Mouse (Mus musculus) gonadal fat pad, adult 2 months (tissue): ENCODE results near the gene Ms4a10. TPM values are rescaled to one million over a fixed set of nuclear protein-coding genes. Genes with fewer than 3 reads are reported as not detected.

ENCODE experiments used
- DNase-seq: peaks from one replicate; pipeline ENCODE4 v3.0.0-alpha.2; 2012; ENCODE audit warnings: low read depth
- polyA plus RNA-seq: library from polyadenylated mRNA; depleted of rRNA; stranded (reverse); fragments of >200 nt; gene quantifications from 2 replicates; pipeline ENCODE4 v1.2.3, GENCODE M21; 2012; rRNA removed

Gene Ms4a10
- 0.15 and 0.46 TPM in 2 replicates for polyA plus RNA-seq

DNA sequence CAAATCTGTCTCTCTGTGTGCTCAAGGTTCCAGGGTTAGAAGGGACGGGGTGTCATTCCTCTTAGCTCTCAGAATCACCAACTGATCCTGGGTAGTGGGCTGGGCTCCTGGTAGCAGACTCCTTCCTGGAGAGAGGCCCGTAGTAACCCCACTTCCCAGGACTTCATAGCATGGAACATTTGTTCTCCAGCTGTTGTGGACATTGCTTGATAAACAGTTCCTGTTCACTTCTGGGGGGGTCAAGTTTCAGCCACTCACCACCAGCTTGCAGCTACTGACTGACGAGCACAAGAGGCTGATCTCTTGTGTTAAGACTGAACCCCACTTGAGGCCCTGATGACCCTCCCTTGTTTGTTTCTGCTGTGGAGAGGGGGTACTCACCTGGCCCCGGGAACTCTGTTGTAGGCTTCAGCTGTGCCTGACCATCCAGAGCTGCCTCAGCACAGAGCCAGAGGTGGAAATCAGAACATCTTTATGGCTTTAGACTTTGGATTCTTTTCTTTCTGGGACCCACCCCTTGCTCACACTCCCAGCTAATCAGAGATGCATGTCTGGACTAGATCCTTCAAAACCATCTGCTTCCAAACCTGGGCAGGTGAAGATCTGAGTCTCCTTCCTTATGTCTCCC is at the start of gene Ms4a10:
Gene Ms4a10 (minus strand): TSS at position 433 of the 628 bp plus-strand sequence.
- DNase-seq: no peak

DNA sequence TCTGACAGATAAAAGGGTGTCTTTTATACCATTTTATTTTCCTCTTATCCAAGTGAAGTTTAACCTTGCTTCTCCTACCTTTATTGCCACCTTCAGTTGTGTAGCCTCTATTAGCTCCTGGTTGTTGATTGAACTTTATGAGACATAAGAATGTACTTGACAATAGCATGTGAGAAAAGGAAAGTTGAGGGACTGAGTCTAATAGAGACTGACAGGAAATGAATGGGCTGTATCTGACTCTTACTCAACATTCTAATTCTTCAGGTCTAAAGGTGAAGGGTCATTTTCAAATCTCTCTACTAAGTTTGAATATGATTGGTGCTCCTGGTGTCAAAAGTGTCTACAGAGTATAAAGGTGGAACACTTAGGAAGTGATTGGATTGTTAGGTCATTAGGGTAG is 47.9 kb upstream of the Ms4a10 start:
- no peak for DNase-seq

DNA sequence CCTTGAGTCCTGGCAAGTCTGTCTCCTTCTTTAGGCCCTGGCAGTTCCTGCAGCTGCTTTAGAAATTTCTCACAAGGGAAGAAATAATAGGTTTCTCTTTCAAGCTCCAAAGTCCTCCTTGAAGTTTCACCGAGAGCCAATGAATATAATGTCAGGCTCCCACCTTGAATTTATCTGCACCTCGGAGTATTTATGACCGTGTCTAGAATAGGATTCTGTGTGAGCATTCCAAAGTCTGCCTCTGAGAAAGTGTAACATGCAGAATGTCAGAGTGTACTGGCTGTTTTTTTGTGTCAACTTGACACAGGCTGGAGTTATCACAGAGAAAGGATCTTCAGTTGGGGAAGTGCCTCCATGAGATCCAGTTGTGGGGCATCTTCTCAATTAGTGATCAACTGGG is 43.4 kb upstream of the Ms4a10 start, which contains the start of gene Ms4a18:
Gene Ms4a18 (minus strand): TSS at position 141 of the 400 bp plus-strand sequence.
- DNase-seq: no peak

DNA sequence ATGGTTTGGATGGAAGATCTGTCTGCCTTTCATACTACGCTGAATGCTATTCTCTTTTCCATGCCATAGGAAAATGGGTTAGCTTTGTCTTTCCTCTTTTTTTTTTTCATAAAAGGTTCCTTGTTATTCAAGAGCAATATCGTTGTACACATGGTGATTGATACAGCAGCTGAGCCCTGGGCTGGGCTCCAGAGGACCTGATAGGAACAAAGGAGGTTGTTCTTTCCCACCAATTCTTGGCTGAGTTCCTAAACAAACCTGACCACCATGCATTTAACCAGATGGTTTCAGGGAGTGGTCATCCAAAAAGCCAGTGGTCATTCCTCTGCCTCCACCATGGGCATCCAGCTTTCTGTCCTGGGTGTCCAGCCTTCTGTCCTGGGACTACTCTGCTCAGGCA is 42.8 kb upstream of the Ms4a10 start:
- no peak for DNase-seq

DNA sequence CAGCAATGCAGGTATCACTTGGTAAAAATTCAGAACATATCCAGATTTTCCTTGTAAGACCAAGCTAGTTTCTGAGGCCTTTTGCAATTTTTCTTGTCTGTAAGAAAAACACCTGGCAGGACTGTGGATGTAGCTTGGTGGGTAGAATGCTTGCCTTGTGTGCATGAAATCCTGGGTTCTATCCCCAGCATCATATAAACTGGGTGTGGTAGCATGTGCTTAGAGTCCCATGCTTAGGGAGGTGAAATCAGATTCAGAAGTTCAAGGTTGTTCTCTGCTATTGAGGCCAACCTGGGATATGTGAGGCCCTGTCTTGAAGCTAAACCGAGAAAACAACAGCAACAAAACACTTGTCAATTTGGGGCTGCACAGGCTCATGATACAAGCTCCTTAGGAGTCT is 41.5 kb upstream of the Ms4a10 start:
- no peak for DNase-seq

DNA sequence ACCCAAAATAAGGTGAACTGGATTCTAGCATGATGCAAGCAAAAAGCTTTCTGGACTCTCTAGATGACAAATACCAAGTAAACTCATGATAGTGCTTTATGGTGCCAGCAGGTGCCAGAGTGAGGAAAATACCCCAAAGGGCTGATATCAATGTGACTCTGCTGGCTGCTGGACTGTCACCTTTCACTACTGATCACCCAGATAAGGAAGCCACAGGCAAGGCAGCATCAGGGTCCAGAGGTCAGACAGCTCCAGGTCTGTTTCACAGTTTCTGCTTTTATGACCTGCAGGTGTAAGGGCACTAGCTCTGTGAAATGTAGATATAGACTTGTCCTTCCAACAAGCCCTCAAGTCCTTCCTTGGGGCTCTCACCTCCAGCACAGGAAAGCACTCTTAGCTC is 41.0 kb upstream of the Ms4a10 start:
- DNase-seq: no peak

DNA sequence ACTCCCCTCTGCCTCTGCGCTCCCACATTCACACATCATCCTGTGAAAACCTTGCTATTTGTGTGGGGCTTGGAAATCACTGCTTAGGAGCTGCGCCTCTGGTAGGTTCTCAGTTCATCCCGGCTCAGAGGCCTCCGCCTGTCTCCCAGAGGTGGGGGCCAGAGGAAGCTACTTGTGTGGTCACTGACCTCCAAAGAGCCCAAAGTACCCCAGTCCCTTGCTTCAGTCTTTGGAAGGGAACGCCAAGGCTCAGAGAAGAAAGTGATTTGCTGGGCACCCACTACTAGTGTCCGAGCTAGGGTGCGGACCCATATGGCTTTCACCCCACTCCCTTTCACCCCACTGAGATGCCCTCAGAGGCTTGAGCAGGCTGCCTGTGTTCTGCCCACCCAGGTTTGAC is 18.7 kb upstream of the Ms4a10 start, which contains the start of gene Ms4a15:
Gene Ms4a15 (minus strand): TSS at position 101 of the 400 bp plus-strand sequence.
- DNase-seq: no peak

DNA sequence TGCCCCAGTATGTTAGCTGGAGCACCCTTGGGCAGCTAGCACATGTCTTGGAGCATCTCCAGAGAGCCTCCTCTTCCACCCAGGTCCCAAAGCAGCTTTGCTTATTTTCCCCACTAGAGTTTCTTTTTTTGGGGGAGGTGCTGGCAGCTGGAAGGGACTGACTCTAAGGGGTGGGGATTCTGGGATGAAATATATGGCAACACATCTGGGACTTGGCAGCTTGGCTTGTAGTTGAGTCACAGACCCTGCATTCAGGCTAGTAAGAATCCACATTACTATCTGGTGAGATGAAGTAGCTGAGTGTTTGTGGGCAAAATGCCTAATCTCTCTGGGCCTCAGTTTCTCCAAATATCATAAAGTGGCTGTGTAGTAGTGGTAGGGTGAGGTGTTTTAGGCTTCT is 17.4 kb upstream of the Ms4a10 start:
- no peak for DNase-seq

DNA sequence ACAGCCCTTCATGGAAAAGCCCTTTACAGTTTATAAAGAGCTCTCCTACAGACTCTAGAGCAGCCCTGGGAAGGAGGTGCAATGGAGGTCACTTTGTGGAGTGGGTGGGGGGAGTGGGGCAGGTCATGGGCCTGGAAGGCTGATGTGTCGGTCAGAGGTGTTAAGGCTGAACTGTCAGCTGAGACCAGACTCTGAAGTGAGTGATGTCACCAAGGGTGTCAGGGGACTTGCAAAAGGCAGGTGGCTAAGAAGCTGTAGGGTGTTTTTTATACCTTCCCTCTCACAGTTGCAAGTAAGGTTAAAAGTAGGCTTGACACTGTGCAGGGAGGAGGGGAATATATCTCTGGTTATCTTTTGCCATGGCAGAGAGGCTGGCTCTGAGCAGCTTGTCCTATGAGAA is 16.3 kb upstream of the Ms4a10 start:
- DNase-seq: no peak

DNA sequence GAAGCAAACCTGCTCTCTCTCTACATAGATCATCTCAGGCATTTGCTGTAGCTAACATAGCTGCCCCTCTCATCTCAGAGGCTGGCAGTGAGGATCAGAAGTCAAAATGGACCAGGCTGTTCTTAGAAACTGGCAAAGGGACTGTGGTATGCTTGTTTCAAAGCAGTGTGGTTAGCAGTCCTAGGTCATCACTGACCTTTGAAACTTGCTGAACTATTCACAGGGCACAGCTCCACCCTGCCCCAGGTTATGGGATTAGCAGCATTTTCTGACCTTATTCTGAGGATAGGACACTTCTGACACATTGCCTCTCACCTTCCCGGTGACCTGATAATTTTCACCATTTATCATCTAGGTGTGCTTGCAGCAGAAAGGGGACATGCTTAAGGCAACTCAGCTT is 14.1 kb upstream of the Ms4a10 start:
- DNase-seq: no peak

DNA sequence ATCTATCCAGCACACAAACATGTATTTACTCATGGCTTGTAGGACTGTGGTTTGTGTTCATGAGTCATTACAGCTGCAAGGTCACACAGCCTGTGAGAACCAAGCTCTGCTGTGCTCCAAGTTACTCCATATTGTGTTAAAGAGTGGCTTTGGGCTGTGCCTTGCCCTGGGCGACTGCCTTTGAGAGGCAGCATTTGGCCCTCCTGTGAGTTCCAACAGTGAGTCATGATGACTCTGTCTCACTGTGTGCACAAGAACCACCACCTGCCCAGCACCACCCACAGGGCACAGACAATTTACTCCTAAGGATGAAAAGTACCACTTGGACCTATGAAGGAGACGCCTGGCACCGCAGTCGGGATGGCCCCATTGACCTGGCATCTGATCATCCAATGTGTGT is 11.4 kb upstream of the Ms4a10 start:
- DNase-seq: no peak

DNA sequence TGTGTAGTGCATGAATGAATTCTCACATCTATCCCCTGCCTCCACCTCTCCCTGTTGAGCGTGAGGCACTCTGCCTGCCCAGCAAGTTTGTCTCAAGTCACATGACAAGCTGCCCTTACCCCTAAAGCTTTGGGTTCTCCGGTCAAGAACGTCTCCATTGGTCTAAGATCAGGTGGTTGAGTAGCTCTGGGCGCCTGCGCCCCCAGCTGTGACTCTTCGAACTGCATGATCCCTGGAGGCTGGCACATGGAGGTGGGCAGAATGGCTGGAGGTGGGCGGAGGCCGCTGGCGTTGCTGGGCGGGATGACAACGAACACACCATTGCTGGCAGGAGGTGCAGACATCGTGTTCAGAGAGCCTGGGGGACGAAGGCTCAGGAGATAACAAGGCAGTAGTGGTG is 10.1 kb upstream of the Ms4a10 start:
- no peak for DNase-seq

DNA sequence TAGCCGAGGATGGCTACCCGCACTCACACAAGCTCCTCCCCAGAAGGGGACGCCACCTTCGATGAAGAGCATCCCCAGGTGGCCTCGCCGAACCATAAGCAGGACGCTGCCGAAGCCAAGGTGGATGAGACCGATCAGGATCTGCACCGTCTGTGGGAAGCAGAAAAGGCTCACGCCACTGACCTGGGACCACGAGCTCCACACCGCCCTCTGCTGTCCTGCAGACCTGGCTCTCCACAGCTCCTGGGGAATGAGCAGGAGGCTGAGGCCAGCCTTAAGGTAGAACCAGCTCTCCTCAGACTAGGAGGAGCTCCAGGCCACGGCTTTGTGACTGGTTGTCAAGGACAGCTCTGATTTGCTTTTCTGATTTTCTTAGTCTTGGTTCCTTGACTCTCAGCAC is 8.7 kb upstream of the Ms4a10 start:
- no peak for DNase-seq

DNA sequence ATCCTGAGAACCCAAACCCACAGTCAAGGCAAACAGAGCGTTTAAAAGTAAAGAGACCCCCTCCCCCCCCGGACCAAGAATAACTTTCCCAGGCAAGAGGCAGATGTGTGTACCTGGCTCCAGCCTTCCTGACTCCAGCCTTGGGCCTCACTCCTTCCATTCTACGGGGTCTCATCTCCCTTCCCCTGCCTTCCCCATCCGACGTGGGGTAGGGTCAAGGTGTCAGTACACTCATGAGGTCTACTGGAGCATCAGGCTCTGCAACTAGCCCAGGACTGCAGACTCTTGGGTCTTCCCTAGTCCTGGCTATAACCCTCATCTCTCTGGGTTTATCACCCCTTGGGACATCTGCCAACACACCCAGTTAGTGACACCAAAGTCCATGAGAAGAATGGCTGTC is 5.7 kb upstream of the Ms4a10 start:
- DNase-seq: no peak

DNA sequence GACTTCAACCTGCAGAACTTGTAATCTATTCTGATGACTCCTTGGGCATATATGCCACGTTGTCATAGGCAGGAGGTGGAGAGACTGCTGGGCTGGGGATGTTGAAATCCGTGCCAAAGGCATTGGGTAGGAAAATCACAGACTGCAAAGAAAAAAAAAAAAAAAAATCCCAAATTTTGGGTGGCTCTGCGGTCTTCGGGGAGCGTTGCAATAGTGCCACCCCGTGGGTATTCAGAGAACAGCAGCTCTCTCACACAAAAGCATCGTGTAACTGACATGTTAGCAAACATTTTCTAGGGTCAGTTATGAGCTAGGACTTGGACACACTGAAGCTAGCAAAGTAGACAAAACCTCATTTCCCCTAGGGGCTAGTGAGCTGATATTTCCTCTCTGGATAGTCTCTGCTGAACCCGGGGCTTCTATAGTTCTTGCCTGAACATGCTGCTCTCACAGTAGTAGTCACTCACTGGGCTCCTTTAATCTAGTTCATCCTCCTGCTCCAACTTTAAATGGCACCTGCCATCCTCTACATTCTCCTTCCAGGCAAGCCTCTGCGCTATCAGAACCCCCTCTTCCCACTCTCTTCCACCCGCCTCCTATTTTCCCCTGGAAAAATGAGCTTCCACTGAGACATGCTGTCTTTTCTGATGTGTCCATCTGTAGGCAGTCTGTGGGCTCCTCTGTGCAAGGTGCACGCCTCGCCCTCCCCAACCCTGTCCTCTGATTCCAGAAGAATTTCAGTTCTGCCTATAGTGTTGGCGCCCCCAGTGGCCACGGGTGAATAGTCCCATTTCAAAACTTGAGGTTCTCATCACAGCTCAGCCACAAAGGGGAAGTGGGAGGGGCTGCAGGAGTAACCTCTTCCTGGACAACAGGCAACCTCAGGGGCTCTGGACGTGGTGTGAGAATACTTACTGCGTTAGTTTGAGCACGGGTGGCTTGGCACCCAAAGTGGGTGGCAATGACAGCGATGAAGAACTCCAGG is 5.0 kb upstream of the Ms4a10 start:
- DNase-seq: no peak

DNA sequence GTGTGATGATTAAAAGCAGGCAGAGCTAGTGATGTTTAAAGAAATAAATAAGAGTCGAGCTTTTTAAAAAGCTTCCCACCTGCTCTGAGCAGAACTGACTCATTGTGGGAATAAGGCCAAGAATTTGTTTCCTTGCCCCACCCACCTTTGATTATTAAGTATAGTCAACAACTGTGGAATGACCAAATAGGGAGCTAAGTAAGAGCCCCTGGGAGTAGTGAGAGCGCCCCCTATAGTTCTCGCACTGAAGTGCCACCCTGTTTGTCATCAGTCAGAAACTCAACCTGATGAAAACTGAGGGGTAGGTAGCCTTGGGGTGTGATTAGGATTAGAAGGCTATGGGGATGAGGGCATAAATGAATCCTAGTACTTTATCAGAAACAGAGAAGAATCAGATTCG is 1.8 kb upstream of the Ms4a10 start:
- no peak for DNase-seq

DNA sequence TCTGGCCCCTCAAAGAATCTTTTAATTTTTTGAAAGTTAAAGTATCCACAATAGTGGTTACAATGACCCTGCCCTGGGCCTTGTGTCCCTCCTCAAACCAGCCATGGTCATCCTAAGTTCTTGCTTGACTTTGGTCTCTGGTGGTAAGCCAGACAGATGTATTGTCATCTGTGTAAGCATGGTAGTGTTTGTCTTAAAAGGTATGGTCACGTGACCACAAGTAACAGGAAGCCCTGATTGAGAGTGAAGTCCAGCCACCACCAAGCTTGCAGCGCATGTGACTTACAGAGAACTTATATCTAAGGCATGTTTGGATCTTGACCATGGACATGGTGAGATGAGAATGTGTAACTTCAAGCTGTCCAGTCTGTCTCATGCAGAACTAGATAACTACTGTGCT is 717 bp upstream of the Ms4a10 start:
- no peak for DNase-seq

DNA sequence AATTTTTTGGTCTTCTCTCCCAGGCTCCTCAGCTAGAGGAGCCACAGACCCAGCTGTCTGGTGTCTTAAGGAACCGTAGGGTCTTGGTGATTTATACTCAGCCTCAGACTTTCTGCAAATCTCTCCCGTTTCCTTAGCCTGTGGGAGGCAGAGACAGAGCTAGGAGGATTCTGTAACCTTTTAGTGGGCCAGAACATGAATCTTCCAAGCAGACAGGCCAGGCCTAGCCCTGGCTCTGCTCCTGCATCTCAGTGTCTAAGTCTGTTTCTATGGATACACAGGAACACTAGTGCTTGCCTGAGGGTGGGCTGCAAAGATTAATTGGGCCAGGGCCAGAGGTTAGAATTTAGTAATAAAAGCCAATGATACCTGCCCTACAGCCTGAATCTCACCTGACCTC is 1.3 kb downstream of the Ms4a10 start:
- no peak for DNase-seq

DNA sequence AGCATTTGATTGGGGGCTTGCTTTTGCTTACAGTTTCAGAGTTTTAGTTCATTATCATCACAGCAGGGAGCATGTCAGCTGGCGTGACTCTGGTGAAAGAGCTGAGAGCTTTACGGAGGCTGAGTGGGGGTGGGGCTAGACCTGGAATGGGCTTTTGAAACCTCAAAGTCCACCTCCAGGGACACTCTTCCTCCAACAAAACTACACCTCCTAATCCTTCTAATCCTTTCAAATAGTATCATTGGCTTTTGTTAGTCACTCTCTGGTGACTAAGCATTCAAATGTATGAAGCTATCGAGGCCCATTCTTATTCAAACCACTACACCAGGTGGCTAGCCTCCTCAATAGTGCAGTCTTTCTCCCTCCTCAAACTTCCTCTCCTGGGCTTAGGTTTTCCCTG is 1.8 kb downstream of the Ms4a10 start:
- no peak for DNase-seq

DNA sequence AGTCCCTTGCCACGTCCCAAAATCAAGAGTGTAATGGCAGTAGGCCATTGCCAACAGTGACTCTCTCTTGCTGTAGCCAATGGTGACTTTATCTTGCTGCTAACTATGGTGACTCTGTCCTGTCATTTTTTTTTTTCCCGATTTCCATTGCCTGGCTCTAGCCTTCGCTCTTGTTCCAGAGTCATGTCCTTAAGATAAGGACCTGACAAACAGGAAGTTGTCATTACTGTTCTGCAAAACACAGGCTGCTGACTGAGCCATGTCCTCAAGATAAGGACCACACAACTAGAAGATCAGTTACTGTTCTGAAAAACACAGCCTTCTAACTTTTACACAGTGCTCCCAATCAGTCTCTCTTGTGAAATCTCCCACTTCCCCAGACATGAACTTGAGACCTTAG is 4.0 kb downstream of the Ms4a10 start:
- DNase-seq: no peak

DNA sequence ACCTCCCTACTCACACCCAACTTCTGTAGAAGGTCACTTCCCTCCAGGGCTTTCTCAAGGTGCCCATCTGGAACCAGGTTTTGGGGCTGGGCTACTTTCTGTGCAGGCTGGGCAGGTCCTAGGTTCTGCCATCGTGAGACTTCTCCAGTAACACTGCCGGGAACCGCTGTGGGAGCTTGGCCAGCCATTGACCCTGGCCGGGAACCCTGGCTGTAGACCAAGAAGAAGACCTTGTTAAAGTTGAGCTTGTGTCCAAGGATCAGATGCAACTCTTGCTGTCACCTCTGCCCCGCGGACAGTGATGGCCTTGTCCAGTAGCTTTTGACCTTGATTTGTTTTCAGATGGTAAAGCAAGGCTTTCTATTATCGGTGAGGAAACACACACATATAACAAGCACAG is 5.9 kb downstream of the Ms4a10 start:
- DNase-seq: no peak

DNA sequence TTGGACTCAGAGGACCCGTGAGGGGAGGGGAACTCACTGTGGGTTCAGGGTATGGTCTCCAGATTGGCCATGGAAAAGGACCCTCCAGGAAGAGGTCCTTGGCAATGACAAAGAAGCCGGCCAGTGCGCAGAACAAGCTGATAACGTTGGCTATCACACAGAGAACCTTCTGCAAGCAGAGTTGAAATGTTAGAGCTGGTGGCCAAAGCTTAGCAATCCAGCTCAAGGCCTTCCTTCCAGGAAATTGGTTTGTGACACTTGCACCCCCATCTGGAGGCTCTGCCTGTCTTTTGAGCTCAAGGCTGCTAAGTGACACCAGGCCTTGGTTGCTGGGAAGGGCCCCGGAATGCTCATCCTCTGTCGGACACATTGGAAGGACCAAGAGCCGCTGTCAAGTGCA is 8.7 kb downstream of the Ms4a10 start:
- DNase-seq: no peak

DNA sequence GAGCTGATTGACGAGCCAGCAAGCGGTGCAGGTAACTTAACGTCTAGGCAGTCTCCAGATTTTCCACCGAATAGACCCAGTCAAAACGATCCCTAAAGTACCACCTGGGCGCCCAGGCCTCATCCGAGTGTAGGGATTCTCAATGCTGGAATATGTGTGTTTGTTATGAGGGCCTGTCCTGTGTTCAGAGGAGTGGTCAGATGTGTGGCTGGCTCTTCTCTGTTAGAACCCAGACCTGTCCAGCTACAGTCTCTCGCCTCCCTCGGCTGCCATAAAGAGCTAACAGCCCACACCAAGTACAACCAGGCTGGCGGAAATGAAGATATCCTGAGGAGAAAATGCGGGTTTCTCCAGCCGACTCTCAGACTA is 14.5 kb downstream of the Ms4a10 start:
- DNase-seq: no peak
